Mouse (Mus musculus) stomach, postnatal 0 days (tissue): ENCODE measurements at regions not wholly inside any gene's neighbourhood (a gene's known extent, or its start where the extent isn't known, plus 50 kb on each side); places are given as distances from the start of the nearest gene placed in this dataset.
A peak's percentile ranks its signal among the peaks of the same experiment; 100 is the strongest.

Experiments used
- ATAC-seq: fragments of 200-750 bp; cut with Nextera tagmentation; 2 replicates; pipeline ENCODE4 v1.8.0; 2017; ENCODE audit not compliant: low FRiP score, low TSS enrichment
- DNase-seq: peaks from one replicate; pipeline ENCODE4 v3.0.0-alpha.2; 2016; ENCODE audit warnings: low spot score
- H3K27ac ChIP-seq: fragments of 300-500 bp; sonication (generic); replicated peaks from 2 replicates; pipeline ENCODE4 v1.5.1; 2014; ENCODE audit warnings: mild to moderate bottlenecking, control low read depth
- H3K27me3 ChIP-seq: fragments of 300-500 bp; sonication (generic); 2 replicates; pipeline ENCODE4 v1.6.1; 2014; ENCODE audit warnings: low read length; ENCODE audit not compliant: control insufficient read depth, insufficient read depth
- H3K36me3 ChIP-seq: fragments of 300-500 bp; sonication (generic); 2 replicates; pipeline ENCODE4 v1.6.1; 2014; ENCODE audit warnings: low read length, mixed read lengths; ENCODE audit not compliant: control insufficient read depth, insufficient read depth
- H3K4me1 ChIP-seq: fragments of 300-500 bp; sonication (generic); replicated peaks from 2 replicates; pipeline ENCODE4 v1.6.1; 2014; ENCODE audit warnings: antibody characterized with exemption; ENCODE audit not compliant: control insufficient read depth, insufficient read depth
- H3K4me2 ChIP-seq: fragments of 300-500 bp; sonication (generic); replicated peaks from 2 replicates; pipeline ENCODE4 v1.6.1; 2014; ENCODE audit warnings: low read depth, mild to moderate bottlenecking, control low read depth, moderate library complexity
- H3K4me3 ChIP-seq: fragments of 300-500 bp; sonication (generic); 2 replicates; pipeline ENCODE4 v1.5.1; 2014; ENCODE audit warnings: low read depth, low read length, control low read depth
- H3K9ac ChIP-seq: fragments of 300-500 bp; sonication (generic); 2 replicates; pipeline ENCODE4 v1.6.1; 2014; ENCODE audit warnings: mild to moderate bottlenecking, low read length, control low read depth, mixed read lengths
- H3K9me3 ChIP-seq: fragments of 300-500 bp; sonication (generic); 2 replicates; pipeline ENCODE4 v1.6.1; 2016; ENCODE audit warnings: low read length; ENCODE audit not compliant: control insufficient read depth
- CTCF ChIP-seq: IDR thresholded peaks from 2 replicates; pipeline ENCODE4 v1.5.1; 2016; ENCODE audit warnings: antibody characterized with exemption, low read depth, mild to moderate bottlenecking, moderate library complexity
- EP300 ChIP-seq: optimal IDR thresholded peaks from 2 replicates; pipeline ENCODE3; 2016; ENCODE audit warnings: antibody characterized with exemption
- WGBS: fragments of 180-500 bp; shearing (Covaris S2); extraction: QIAGEN DNeasy Blood & Tissue Kit; methylation state at CpG from one replicate; pipeline ENCODE4 v1.1.7; 2014; 5-methylcytosine and 5-hydroxymethylcytosine counted together

GRCm38 (mm10) chr10:100152821-100153220 is 137.4 kb downstream of the Kitl start:
- no peak overlapping the region for H3K4me2 ChIP-seq
- H3K4me1 ChIP-seq = no peaks in the 10 kb centered on the region
- no peak overlapping the region for H3K4me3 ChIP-seq
- WGBS = 31% methylated on average over 5 of the region's 5 CpGs
- no peaks in the 10 kb centered on the region for H3K27me3 ChIP-seq
- TF ChIP-seq CTCF = peak; percentile 82
- no peak for TF ChIP-seq EP300
- peak; percentile 75 for ATAC-seq
- H3K9ac ChIP-seq = no peak overlapping the region
- DNase-seq = peak; percentile 42
- no peaks in the 10 kb centered on the region for H3K9me3 ChIP-seq
- H3K27ac ChIP-seq = no peak overlapping the region
- no peaks in the 10 kb centered on the region for H3K36me3 ChIP-seq

GRCm38 (mm10) chr10:100153311-100153710 is 137.9 kb downstream of the Kitl start:
- no peak for ATAC-seq
- no peaks in the 10 kb centered on the region for H3K9me3 ChIP-seq

GRCm38 (mm10) chr10:100155566-100155965 is 140.1 kb downstream of the Kitl start:
- DNase-seq (no peak), ATAC-seq (no peak)
- TF ChIP-seq EP300 (no peak), CTCF (no peak)
- H3K27me3 ChIP-seq = no peaks in the 10 kb centered on the region
- no peaks in the 10 kb centered on the region for H3K36me3 ChIP-seq
- H3K4me2 ChIP-seq = no peak overlapping the region
- H3K4me3 ChIP-seq = no peak overlapping the region
- no peaks in the 10 kb centered on the region for H3K9me3 ChIP-seq
- H3K4me1 ChIP-seq = no peaks in the 10 kb centered on the region
- no peak overlapping the region for H3K27ac ChIP-seq
- WGBS = 73% methylated on average over 2 of the region's 2 CpGs
- no peak overlapping the region for H3K9ac ChIP-seq

More at GRCm38 (mm10) chr10:100153311-100153710, 137.9 kb downstream of the Kitl start:
- no peaks in the 10 kb centered on the region for H3K27me3 ChIP-seq
- H3K27ac ChIP-seq = no peak overlapping the region
- WGBS = 74% methylated on average over 3 of the region's 3 CpGs
- no peak for TF ChIP-seq EP300
- no peak overlapping the region for H3K4me2 ChIP-seq
- DNase-seq = no peak
- H3K9ac ChIP-seq = no peak overlapping the region
- no peak overlapping the region for H3K4me3 ChIP-seq
- H3K4me1 ChIP-seq = no peaks in the 10 kb centered on the region
- no peaks in the 10 kb centered on the region for H3K36me3 ChIP-seq

GRCm38 (mm10) chr10:100159843-100160531 is 144.6 kb downstream of the Kitl start:
- TF ChIP-seq CTCF = no peak
- no peak for TF ChIP-seq EP300

GRCm38 (mm10) chr10:100160532-100160852 is 145.1 kb downstream of the Kitl start:
- H3K9me3 ChIP-seq = no peaks in the 10 kb centered on the region
- peak overlapping the region; percentile 45 for H3K27ac ChIP-seq
- H3K9ac ChIP-seq = no peak overlapping the region
- ATAC-seq (no peak), DNase-seq (no peak)
- no peak overlapping the region; the same call in 1 of the 2 replicates for H3K4me2 ChIP-seq
- no peak for TF ChIP-seq EP300
- TF ChIP-seq CTCF = no peak
- H3K36me3 ChIP-seq = no peaks in the 10 kb centered on the region
- 34% methylated on average over 4 of the region's 4 CpGs for WGBS
- H3K4me3 ChIP-seq = no peak overlapping the region
- H3K4me1 ChIP-seq = no peaks in the 10 kb centered on the region
- no peaks in the 10 kb centered on the region for H3K27me3 ChIP-seq

More at GRCm38 (mm10) chr10:100159843-100160531, 144.6 kb downstream of the Kitl start:
- no peaks in the 10 kb centered on the region for H3K9me3 ChIP-seq
- H3K9ac ChIP-seq = no peak overlapping the region
- H3K4me3 ChIP-seq = no peak overlapping the region
- peak overlapping the region; percentile 45 for H3K27ac ChIP-seq
- WGBS = 42% methylated on average over 14 of the region's 14 CpGs
- DNase-seq (peak; percentile 24), ATAC-seq (0 out of 2 replicates have a peak, but pooled peaks have one; percentile 53)
- H3K4me1 ChIP-seq = no peaks in the 10 kb centered on the region
- H3K27me3 ChIP-seq = no peaks in the 10 kb centered on the region
- H3K4me2 ChIP-seq = no peak overlapping the region; the same call in 1 of the 2 replicates
- no peaks in the 10 kb centered on the region for H3K36me3 ChIP-seq

GRCm38 (mm10) chr10:100161117-100161516 is 145.7 kb downstream of the Kitl start:
- no peaks in the 10 kb centered on the region for H3K4me1 ChIP-seq
- TF ChIP-seq CTCF = no peak
- TF ChIP-seq EP300 = no peak
- H3K27ac ChIP-seq = no peak overlapping the region
- H3K4me3 ChIP-seq = no peak overlapping the region
- H3K27me3 ChIP-seq = no peaks in the 10 kb centered on the region
- no peak overlapping the region for H3K4me2 ChIP-seq
- no peak for DNase-seq
- WGBS = 35% methylated on average over 3 of the region's 3 CpGs
- H3K36me3 ChIP-seq = no peaks in the 10 kb centered on the region
- no peak for ATAC-seq
- H3K9ac ChIP-seq = no peak overlapping the region
- no peaks in the 10 kb centered on the region for H3K9me3 ChIP-seq
